Mouse (Mus musculus) brain, embryonic 14.5 days (tissue): ENCODE measurements at regions not wholly inside any gene's neighbourhood (a gene's known extent, or its start where the extent isn't known, plus 50 kb on each side); places are given as distances from the start of the nearest gene placed in this dataset.

Experiments
- CTCF ChIP-seq: fragments of 200-500 bp; IDR thresholded peaks from 2 replicates; pipeline ENCODE4 v1.5.1; 2012; ENCODE audit warnings: inconsistent platforms, mild to moderate bottlenecking, moderate library complexity, borderline replicate concordance; ENCODE audit not compliant: insufficient read depth, insufficient read length; ENCODE audit errors: extremely low read depth
- POLR2A ChIP-seq: fragments of 200-500 bp; IDR thresholded peaks from 2 replicates; pipeline ENCODE4 v1.6.1; 2012; ENCODE audit warnings: mild to moderate bottlenecking, inconsistent platforms, borderline replicate concordance; ENCODE audit not compliant: poor library complexity, insufficient read depth, insufficient read length, severe bottlenecking; ENCODE audit errors: extremely low read depth

- TF ChIP-seq CTCF (no peak), POLR2A (no peak)
These were observed 62.8 kb upstream of the Pum3 start for GRCm38 (mm10) chr19:27492468-27492867.
